Mouse (Mus musculus) neural tube, embryonic 12.5 days (tissue): ENCODE data around the gene Gm20894. TPM values are rescaled to one million over a fixed set of nuclear protein-coding genes. Genes with fewer than 3 reads are reported as not detected.
"Not testable (repeated sequence)": the region's sequence is repeated elsewhere in the genome, so short reads cannot be mapped to it uniquely, and the experiment has no call there.

Experiments
- ATAC-seq: fragments of 200-750 bp; cut with Nextera tagmentation; 2 replicates; pipeline ENCODE4 v1.8.0; 2017; ENCODE audit warnings: low read depth, mild to moderate bottlenecking, moderate TSS enrichment, moderate library complexity; ENCODE audit not compliant: low FRiP score
- H3K27ac ChIP-seq: fragments of 300-500 bp; sonication (generic); 2 replicates; pipeline ENCODE4 v1.5.1; 2016
- H3K27me3 ChIP-seq: fragments of 300-500 bp; sonication (generic); replicated peaks from 2 replicates; pipeline ENCODE4 v1.6.1; 2016; ENCODE audit warnings: mild to moderate bottlenecking
- H3K36me3 ChIP-seq: fragments of 300-500 bp; sonication (generic); 2 replicates; pipeline ENCODE4 v1.6.1; 2016; ENCODE audit warnings: mild to moderate bottlenecking
- H3K4me1 ChIP-seq: fragments of 300-500 bp; sonication (generic); 2 replicates; pipeline ENCODE4 v1.6.1; 2016
- H3K4me2 ChIP-seq: fragments of 300-500 bp; sonication (generic); replicated peaks from 2 replicates; pipeline ENCODE4 v1.6.1; 2016; ENCODE audit warnings: mild to moderate bottlenecking
- H3K4me3 ChIP-seq: fragments of 300-500 bp; sonication (generic); 2 replicates; pipeline ENCODE4 v1.5.1; 2016
- H3K9ac ChIP-seq: fragments of 300-500 bp; sonication (generic); 2 replicates; pipeline ENCODE4 v1.6.1; 2016; ENCODE audit warnings: mild to moderate bottlenecking
- H3K9me3 ChIP-seq: fragments of 300-500 bp; sonication (generic); 2 replicates; pipeline ENCODE4 v1.6.1; 2016; ENCODE audit warnings: mild to moderate bottlenecking
- WGBS: fragments of 180-500 bp; shearing (Covaris S2); methylation state at CpG from one replicate; pipeline ENCODE4 v1.1.7; 2016; 5-methylcytosine and 5-hydroxymethylcytosine counted together
- polyA plus RNA-seq: library from polyadenylated mRNA; unstranded; fragments of >200 nt; fragmentation: Nextera tagmentation; extraction: Ambion mirVana; gene quantifications from 2 replicates; pipeline ENCODE4 v1.2.1, GENCODE M21; 2016

Gm20894 gene
- not detected in 2 replicates for polyA plus RNA-seq

- H3K27me3 ChIP-seq, H3K36me3 ChIP-seq, H3K4me2 ChIP-seq, ATAC-seq, H3K9me3 ChIP-seq, H3K4me1 ChIP-seq, H3K4me3 ChIP-seq, H3K27ac ChIP-seq, H3K9ac ChIP-seq: not testable (repeated sequence)
- no CpG with 5 or more reads among the region's 5 CpGs for WGBS
Measured at GRCm38 (mm10) chrY:28271412-28271811, at the start of gene Gm20894. TSS of gene Gm20894 (minus strand) at chrY:28271512.
